Mouse (Mus musculus) spleen, postnatal 0 days (tissue): ENCODE data around the gene Zp3r. TPM values are rescaled to one million over a fixed set of nuclear protein-coding genes. Genes with fewer than 3 reads are reported as not detected.

Experiments
- polyA plus RNA-seq: library from polyadenylated mRNA; unstranded; fragments of >200 nt; fragmentation: Nextera tagmentation; extraction: Ambion mirVana; gene quantifications from 2 replicates; pipeline ENCODE4 v1.2.1, GENCODE M21; 2015

Zp3r gene
- not detected in 2 replicates for polyA plus RNA-seq

DNA sequence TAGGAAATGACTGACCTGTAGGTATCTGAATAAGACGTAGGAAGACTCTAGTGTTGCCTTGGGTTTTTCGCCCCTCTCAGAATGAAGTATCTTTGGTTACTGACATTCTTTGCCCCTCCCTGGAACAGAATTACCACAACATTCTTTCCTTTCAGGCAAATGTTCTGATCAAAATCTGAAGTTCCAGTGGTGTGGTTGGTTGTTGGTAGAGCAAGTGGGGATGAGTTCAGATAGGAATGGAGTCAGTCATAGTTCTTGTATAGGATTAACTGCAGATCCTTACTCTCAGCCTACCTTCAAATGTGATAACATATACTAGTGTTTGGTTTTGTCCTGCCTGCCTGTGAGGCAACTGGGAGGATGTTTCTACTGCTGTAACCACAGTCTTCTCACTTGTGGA lies at the start of gene Zp3r:
Zp3r (minus strand) TSS at position 101 of the 400 bp plus-strand sequence.

GRCm38 (mm10) chr1:130661454-130661853 lies 32.0 kb upstream of the Zp3r start, which contains the start of gene C4bp:
TSS of gene C4bp (minus strand) at chr1:130661632.

Other genes starting within 250 kb of the Zp3r start
- 0.18 TPM in 1 of 2 replicates, not detected in the other for gene Cd55b, start 206.6 kb downstream of the Zp3r start, polyA plus RNA-seq
- gene Cd55, start 166.9 kb downstream of the Zp3r start, polyA plus RNA-seq: 27.2 and 27.5 TPM in 2 replicates
- gene C4bp, start 32.0 kb upstream of the Zp3r start, polyA plus RNA-seq: 0.08 and 0.23 TPM in 2 replicates
- not detected in 2 replicates for gene Gm29427, start 86.2 kb upstream of the Zp3r start, polyA plus RNA-seq
- gene Yod1, start 87.7 kb upstream of the Zp3r start, polyA plus RNA-seq: 29.8 and 33.8 TPM in 2 replicates
- 4.0 and 4.6 TPM in 2 replicates for gene Pfkfb2, start 99.6 kb upstream of the Zp3r start, polyA plus RNA-seq
- 2.8 and 3.0 TPM in 2 replicates for gene AA986860, start 102.4 kb upstream of the Zp3r start, polyA plus RNA-seq
- gene Fcamr, start 171.3 kb upstream of the Zp3r start, polyA plus RNA-seq: not detected in 2 replicates
- gene Pigr, start 197.1 kb upstream of the Zp3r start, polyA plus RNA-seq: 0.04 TPM in 1 of 2 replicates, not detected in the other
- gene Fcmr, start 236.0 kb upstream of the Zp3r start, polyA plus RNA-seq: 3.4 and 3.6 TPM in 2 replicates